In the genomic region with DNA sequence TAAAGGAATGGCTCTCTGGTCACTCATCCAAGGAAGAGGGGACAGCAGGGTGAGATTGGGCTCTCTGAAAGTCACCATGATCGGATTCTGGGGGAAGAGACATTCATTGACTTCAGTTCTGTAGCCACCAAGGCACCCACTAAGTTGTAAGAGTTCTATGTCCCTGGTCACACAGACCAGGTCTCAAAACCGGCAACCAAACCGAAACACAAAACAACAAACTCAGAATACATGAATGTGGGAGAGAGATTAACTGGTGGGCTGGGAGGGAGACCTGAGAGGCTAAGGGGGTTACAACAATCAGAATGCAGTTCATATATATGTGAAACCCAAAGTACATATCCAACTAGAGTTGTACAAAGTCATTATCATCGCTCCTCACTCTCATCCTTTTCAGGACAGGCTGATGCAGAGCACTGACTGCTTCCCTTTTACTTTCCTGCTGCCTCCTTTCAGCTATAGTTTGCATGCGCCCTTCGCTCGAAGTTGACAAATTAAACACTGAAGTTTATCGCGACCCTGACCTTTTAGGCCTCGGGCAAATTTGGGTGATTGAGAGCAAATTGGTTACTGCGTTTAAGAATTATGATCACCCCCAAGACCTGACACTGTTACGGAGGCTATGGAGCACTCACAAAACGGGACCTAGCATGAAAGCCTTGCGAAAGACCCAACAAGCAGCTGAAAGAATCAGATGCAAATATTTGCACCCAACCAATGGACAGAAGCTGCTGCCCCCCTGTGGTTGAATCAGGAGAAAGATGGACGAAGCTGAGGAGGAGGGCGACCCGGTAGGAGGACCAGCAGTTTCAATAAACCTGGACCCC, we compare ENCODE assay signal across 8 mouse cellular contexts. TPM values are rescaled to one million over a fixed set of nuclear protein-coding genes. Genes with fewer than 3 reads are reported as not detected.
DNase-seq lines count a peak whose midpoint lies in the region; ATAC-seq and TF ChIP-seq lines count a peak whose summit lies in the region.

No protein-coding gene starts in this region.

- no peak overlapping the region for H3K9ac ChIP-seq in heart, adult 2 months (ENCODE audit: low read depth, low read length)
- H3K9ac ChIP-seq in lung, postnatal 0 days (replicated peaks; ENCODE audit: low read depth) = no peak overlapping the region

- H3K4me2 ChIP-seq in lung, postnatal 0 days (replicated peaks; ENCODE audit: low read depth, low read length) = peak overlapping the region; percentile 65

- no peak for TF ChIP-seq POLR2A in heart, adult 2 months (IDR thresholded peaks at IDR 0.05; ENCODE audit: insufficient read depth, low read depth, low read length)
- no peak for TF ChIP-seq POLR2A in spleen, adult 2 months (IDR thresholded peaks at IDR 0.05; ENCODE audit: low read depth, low read length)

- peak overlapping the region; percentile 79 for H3K4me3 ChIP-seq in E14TG2a.4 (replicated peaks; ENCODE audit: low read length)
- H3K4me3 ChIP-seq in heart, adult 2 months = no peak overlapping the region
- H3K4me3 ChIP-seq in lung, postnatal 0 days (ENCODE audit: low read depth, low read length) = peak overlapping the region; percentile 12; the same call in 1 of the 2 replicates
- peak overlapping the region; percentile 46 for H3K4me3 ChIP-seq in spleen, adult 2 months (ENCODE audit: extremely low read depth, insufficient read depth, insufficient read length)

- peak; percentile 82 for DNase-seq in 416B (ENCODE audit: low read depth)
- peak; percentile 23 for DNase-seq in cerebellum, adult 8-10 months
- peak; percentile 57 to 64 for DNase-seq in heart, adult 2 months
- peak; percentile 53 for DNase-seq in kidney, adult 9 months
- peak; percentile 66 for DNase-seq in lung, postnatal 0 days (ENCODE audit: low spot score)
- DNase-seq in spleen, adult 2 months (ENCODE audit: low read depth in 1 of 2, low spot score in 2 of 2) = peak in 1 of 2 experiments; percentile 61
- DNase-seq in right cerebral cortex, adult 18-20 months = no peak

- TF ChIP-seq CTCF in E14TG2a.4 (conservative IDR thresholded peaks at IDR 0.05; ENCODE audit: low read length) = peak; percentile 23; the same call in 1 of the 2 replicates
- peak; percentile 63 for TF ChIP-seq CTCF in heart, adult 2 months (IDR thresholded peaks at IDR 0.05)
- peak; percentile 79 for TF ChIP-seq CTCF in lung, postnatal 0 days (IDR thresholded peaks at IDR 0.05)
- peak; percentile 14; the same call in 1 of the 2 replicates for TF ChIP-seq CTCF in spleen, adult 2 months (IDR thresholded peaks at IDR 0.05; ENCODE audit: extremely low read depth, insufficient read depth, insufficient read length, insufficient replicate concordance)

- peaks cover 2% of the 10 kb centered on the region; the same call in 1 of the 2 replicates for H3K27me3 ChIP-seq in E14TG2a.4 (ENCODE audit: insufficient read depth, low read length)
- no peaks in the 10 kb centered on the region for H3K27me3 ChIP-seq in heart, adult 2 months (ENCODE audit: control insufficient read depth, insufficient read depth, low read length)
- no peaks in the 10 kb centered on the region for H3K27me3 ChIP-seq in lung, postnatal 0 days (replicated peaks; ENCODE audit: insufficient read depth, low read length)
- H3K27me3 ChIP-seq in spleen, adult 2 months (ENCODE audit: control insufficient read depth, insufficient read depth, low read length) = no peaks in the 10 kb centered on the region

- ATAC-seq in lung, postnatal 0 days = no peak

- peaks cover 49% of the 10 kb centered on the region for H3K4me1 ChIP-seq in E14TG2a.4 (replicated peaks; ENCODE audit: low read depth, low read length)
- peaks cover 5% of the 10 kb centered on the region for H3K4me1 ChIP-seq in heart, adult 2 months (ENCODE audit: control insufficient read depth, insufficient read depth, low read length)
- H3K4me1 ChIP-seq in lung, postnatal 0 days (ENCODE audit: insufficient read depth, low read depth, low read length) = peaks cover 4% of the 10 kb centered on the region; the same call in 1 of the 2 replicates
- H3K4me1 ChIP-seq in spleen, adult 2 months (ENCODE audit: control insufficient read depth, insufficient read depth, insufficient read length) = peaks cover 8% of the 10 kb centered on the region; the same call in 1 of the 2 replicates

- no peak overlapping the region; the same call in 1 of the 2 replicates for H3K27ac ChIP-seq in heart, adult 2 months
- no peak overlapping the region for H3K27ac ChIP-seq in lung, postnatal 0 days (ENCODE audit: low read length)
- H3K27ac ChIP-seq in spleen, adult 2 months (ENCODE audit: insufficient read depth, low read length) = no peak overlapping the region

- H3K36me3 ChIP-seq in E14TG2a.4 (ENCODE audit: insufficient read depth, low read length) = no peaks in the 10 kb centered on the region
- H3K36me3 ChIP-seq in heart, adult 2 months (ENCODE audit: control insufficient read depth, insufficient read depth, low read length) = peaks cover 2% of the 10 kb centered on the region; the same call in 1 of the 2 replicates
- no peaks in the 10 kb centered on the region for H3K36me3 ChIP-seq in lung, postnatal 0 days (ENCODE audit: insufficient read depth, low read length)
- H3K36me3 ChIP-seq in spleen, adult 2 months (ENCODE audit: control insufficient read depth, insufficient read depth, low read length) = no peaks in the 10 kb centered on the region

- intact Hi-C loops in heart, adult 2 months (cut with DNase I) = loop anchor here (2.0 to 10.0 kb wide), 4 partner anchors 41 to 1483 kb away; a partner anchor contains a TSS

- 40% methylated on average over 17 of the region's 17 CpGs for WGBS in heart, adult 2 months
- WGBS in lung, postnatal 0 days = 16% methylated on average over 17 of the region's 17 CpGs
- WGBS in spleen, adult 2 months = 26% methylated on average over 17 of the region's 17 CpGs

- TF ChIP-seq EP300 in heart, adult 2 months (IDR thresholded peaks at IDR 0.05; ENCODE audit: insufficient read depth, low read depth, low read length) = no peak
- TF ChIP-seq EP300 in lung, postnatal 0 days (IDR thresholded peaks at IDR 0.05) = no peak

- H3K9me3 ChIP-seq in E14TG2a.4 (ENCODE audit: low read length) = no peaks in the 10 kb centered on the region
- H3K9me3 ChIP-seq in lung, postnatal 0 days (ENCODE audit: low read length) = no peaks in the 10 kb centered on the region

- no peaks in the 10 kb centered on the region for H3K79me2 ChIP-seq in heart, adult 2 months (replicated peaks; ENCODE audit: control insufficient read depth, insufficient read depth, low read length)

RNA-seq across cellular contexts. Expression of a gene that starts 33.8 kb away (rescaled TPM):
- not detected for total RNA-seq in heart, adult 2 months (2021)
- not detected in 2 replicates for polyA plus RNA-seq in heart, adult 2 months (2012; rRNA removed)
- polyA plus RNA-seq in lung, postnatal 0 days (2015; fragmentation: Nextera tagmentation; extraction: Ambion mirVana) = not detected in 2 replicates
- not detected in 2 replicates for polyA plus RNA-seq in spleen, adult 2 months (2012; rRNA removed)

RNA-seq across cellular contexts. Expression of a gene that starts 41.6 kb away (rescaled TPM):
- 10 to 100 TPM; 81.7 to 95.1 TPM for total RNA-seq in heart, adult 2 months (2021)
- polyA plus RNA-seq in heart, adult 2 months (2012; rRNA removed) = 33.8 and 57.2 TPM in 2 replicates
- polyA plus RNA-seq in lung, postnatal 0 days (2015; fragmentation: Nextera tagmentation; extraction: Ambion mirVana) = 4.6 and 5.2 TPM in 2 replicates
- 9.5 and 9.6 TPM in 2 replicates for polyA plus RNA-seq in spleen, adult 2 months (2012; rRNA removed)

RNA-seq across cellular contexts. Expression of a gene that starts 55.2 kb away (rescaled TPM):
- not detected for total RNA-seq in heart, adult 2 months (2021)
- not detected in 2 replicates for polyA plus RNA-seq in heart, adult 2 months (2012; rRNA removed)
- not detected in 2 replicates for polyA plus RNA-seq in lung, postnatal 0 days (2015; fragmentation: Nextera tagmentation; extraction: Ambion mirVana)
- polyA plus RNA-seq in spleen, adult 2 months (2012; rRNA removed) = not detected in 2 replicates

Comparison
In these comparisons a context has a peak if more than half of its experiments do, and no peak if none do; other contexts are left out.
1. CTCF ChIP-seq: peak in every context shown above with its lines; median percentile 79 in lung, postnatal 0 days; 63 in heart, adult 2 months; 23 in E14TG2a.4; 14 in spleen, adult 2 months.